Mouse (Mus musculus): ENCODE results near the gene Stard3nl.
"Not testable (repeated sequence)": the region's sequence is repeated elsewhere in the genome, so short reads cannot be mapped to it uniquely, and the experiment has no call there.

The Stard3nl gene

DNA sequence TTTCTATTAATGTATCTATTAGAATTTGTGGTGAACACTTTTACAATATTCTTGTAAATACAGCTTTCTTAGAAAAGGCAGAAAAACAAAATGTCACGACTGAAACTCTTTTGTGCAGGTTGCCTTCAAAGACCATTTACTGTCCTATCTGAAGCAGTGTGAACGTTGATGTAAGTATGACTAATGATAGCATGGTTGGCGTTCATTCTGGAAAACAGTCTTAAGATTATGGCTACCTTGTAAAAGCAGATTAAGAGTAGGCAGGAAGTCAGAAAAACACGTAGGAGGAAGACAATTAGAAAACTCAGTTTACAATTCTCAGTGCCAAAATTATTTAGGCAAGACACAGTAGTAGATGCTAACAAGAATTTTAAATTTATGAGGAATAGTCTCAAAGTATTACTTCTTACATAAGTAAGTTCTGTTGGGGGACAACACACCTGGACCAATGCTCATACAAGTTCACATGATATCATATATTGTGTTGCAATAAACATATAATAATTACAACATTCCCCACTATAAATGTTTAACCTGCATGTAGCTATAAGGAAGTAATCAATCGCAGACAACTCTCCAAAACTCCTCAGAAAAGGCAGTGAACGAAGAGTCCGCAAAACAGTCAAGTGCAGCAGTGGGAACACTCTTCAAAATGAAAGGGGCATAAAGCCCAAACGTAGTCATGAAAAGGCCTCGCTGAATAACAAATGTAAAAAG lies 14.3 kb downstream of the Stard3nl start:
- DNase-seq (ENCODE audit: low spot score): no peak

DNA sequence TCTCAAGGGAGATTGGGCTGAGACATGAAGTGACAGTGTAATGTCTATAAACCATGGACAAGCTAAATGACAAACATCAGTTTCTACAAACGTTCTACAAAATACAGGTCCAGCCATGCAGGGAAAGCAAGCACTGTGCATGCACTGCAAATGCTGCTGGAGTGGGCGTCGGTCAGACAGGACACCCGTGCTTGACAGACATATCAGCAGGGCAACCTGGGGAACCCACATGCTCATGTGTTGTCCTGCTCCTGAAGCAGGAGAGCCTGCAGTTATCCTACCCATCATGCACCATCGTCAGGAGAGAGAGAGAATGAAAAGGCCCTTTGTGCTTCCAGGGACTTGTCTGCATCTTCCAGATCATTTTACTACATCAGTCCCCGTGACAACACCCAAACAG lies 16.3 kb downstream of the Stard3nl start:
- no peak for DNase-seq (ENCODE audit: low spot score)

DNA sequence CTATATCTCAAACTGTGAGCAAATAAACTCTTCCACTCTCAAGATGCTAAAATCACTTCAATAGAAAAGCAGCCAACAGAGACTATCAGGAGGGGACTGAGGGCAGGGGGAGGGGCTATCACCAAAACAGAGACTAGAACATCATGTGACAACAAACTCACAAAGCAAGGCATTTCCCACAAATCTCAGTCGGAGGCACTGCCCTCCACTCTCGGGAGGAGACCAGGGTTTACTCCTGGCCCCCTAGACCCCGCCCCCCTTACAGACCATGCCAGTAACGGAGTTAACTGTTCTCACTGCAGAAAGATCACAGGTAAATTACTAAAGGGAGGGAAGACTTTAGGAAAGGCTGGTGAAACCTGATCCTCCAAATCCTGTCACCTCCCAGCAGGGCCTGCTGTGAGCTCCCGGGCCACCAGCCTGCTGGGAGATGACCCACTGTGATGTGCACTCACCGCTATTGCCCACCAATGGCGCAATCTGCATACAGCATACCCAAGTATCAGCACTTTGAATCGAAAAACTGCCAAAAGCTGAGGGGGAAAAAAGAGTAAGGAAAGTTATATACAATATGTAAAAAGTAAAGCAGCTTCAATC lies 23.4 kb downstream of the Stard3nl start:
- no peak for DNase-seq (ENCODE audit: low spot score)

DNA sequence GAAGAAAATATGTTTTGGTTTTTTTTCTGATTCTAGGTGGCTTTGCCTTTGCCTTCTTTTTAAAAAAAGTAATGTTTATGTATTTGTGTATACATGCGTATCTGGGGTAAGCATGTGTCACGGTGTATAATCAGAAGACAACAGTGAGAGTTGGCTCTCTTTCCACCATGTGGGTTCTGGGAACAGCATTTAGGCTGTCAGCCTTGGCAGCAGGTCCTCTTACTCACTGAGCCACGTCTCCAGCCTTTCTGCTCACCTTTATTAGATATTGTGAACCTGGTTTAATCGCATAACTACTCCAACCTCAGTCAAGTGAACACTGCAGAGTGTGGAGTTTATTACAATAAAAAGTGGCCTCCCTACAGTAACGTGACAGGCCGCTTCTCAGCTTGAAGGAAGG lies 26.8 kb downstream of the Stard3nl start:
- no peak for DNase-seq (ENCODE audit: low spot score)

DNA sequence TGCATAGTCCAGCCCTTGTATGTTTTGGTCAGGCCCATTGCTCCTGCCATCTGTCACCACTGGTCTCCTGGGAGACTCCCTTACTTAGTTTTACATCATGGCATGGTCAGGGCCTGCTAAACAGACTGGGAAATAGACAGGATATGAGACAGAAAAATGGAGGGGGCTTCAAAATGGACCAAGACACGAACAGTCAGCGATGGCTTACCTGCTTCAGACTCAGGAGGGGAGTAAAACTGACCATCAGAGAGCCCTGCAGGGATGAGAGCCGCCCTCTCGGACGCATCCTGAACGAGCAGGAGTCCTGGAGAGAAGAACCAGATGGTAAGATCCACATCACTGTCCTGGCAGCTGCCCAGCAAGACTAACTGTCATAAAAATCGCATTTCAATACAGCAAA lies 28.1 kb downstream of the Stard3nl start:
- no peak for DNase-seq (ENCODE audit: low spot score)

DNA sequence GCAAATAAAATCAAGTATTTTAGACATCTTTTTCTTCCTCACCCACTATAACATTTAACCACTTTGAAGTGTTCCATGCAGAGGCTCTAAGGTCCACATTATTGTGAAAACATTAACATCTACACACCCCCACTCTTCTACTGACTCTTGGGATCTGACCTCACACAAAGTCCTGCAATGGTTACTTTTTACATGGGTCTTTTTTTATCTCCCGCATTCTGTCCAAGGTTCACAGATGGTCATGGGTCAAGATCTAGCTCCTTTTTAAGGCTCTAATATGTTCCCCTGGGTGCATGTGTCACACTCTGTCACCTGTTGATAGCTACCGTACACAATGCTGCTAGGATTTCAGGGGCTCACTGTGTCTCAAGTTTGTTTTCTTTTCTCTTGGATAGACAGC lies 28.7 kb downstream of the Stard3nl start:
- no peak for DNase-seq (ENCODE audit: low spot score)

DNA sequence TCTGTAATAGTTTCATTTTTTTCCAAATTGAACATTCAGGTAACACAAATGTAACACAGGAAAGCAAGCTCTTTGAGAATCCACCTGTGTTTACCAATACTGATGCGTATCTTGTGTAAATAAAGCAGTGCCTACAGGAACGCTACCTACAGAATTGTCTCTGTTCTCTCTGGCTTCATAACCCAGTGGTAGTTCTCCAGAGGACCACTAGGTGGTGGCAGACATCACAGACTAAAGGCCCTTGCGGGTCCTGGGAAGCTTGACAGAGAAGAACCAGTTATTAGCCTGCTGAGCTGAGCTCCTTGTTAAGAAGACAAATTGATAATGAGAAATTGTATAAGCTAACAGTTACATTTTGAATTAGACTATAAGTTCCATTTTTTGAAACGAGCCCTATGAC lies 30.0 kb downstream of the Stard3nl start:
- DNase-seq (ENCODE audit: low spot score): peak; percentile 78

DNA sequence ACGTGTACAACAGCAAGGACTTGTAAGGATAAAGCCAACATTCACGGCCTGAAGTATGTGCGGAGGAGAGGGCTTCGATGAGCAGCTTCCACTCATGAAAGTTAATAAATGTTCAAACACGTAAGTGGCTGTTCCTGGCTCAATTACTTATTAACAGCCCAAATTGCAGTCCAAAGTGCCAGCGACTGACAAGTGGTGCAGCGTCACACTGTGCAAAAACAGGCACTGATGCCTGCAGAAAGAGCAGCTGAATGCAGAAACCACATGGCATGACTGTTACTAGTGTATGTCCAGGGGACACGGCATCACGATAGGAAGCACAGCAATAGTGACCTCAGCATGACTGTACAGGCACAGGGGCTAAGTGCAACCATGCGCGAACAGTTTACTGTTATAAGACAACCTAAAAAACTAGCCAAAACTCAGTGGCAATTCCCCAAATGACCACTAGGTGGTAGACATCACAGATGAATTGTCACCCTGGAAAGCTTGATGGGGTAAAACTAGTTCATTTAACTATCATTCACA lies 31.3 kb downstream of the Stard3nl start:
- DNase-seq (ENCODE audit: low spot score): peak; percentile 73

DNA sequence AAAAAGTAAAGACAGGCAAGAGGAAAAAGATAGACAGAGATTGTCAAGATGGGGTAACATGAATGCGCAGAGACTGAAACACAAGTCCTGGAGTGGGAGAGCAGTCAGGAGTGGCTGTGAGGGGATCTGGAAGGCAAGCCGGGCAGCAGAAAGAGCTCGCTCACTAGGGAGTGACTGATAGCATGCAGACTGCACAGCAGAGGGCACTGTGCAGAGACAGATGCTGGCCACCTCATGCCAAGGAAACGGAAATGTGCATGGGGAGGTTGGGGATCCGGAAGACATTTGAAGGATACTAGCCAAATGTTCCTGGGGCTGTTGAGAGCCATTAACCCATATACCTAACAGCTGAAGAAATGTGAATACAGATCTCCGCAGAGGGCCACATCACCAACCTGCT lies 33.2 kb downstream of the Stard3nl start:
- peak; percentile 3 for DNase-seq (ENCODE audit: low spot score)

DNA sequence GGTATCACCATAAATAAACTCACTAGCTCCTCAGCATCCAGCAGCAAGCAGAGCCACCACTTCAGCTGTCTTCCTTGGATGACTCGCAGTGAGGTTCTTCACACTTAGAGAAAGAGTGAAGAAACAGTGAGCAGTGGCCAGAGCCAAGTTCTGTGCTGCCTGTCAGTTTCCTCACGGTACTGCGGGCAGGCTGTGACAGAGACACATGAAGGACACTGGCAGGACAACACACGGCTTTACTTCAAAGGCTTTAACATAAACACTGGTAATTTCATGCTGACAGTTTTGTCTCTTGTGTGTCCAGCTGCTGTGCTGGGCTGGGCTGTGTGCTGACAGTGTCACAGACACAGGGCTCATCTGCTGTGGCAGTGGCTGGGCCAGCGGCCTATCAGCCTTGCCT lies 37.6 kb downstream of the Stard3nl start:
- DNase-seq (ENCODE audit: low spot score): no peak

DNA sequence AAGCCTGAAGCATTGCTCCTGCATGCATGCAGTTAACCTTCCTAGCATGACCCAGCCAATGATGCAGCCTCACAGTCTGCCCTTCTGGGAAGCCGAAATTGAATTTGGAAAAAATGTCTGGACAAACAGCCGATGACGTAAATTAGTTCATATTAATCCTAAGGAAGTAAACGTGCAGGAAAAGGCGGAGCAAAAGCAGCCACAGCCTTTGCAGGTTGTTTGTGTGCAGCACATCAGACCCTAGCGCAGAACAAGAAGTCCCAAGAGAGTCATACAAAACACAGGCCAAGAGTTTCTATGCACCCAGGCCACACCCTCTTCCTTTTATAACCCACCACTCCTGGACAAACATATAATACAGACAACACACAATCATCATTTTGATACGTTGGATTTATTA lies 38.3 kb downstream of the Stard3nl start:
- no peak for DNase-seq (ENCODE audit: low spot score)

DNA sequence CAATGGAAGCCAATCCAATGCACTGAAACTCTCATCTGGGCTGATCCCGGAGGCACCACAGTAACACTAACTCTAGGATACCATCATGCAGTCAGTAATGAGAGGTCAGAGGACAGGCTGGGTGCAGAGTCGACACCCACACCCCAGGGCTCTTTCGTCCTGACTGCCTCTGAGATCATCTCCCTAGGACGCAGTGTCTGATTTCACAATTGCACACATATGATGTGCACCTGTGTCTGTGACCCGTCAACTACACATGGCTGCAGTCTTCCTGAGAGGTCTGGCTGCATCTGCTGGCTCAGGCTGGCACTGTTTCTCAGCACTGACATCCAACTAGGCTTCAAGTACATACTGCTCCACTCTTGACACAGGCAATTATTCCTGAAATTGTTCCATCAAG lies 38.9 kb downstream of the Stard3nl start:
- DNase-seq (ENCODE audit: low spot score): no peak

DNA sequence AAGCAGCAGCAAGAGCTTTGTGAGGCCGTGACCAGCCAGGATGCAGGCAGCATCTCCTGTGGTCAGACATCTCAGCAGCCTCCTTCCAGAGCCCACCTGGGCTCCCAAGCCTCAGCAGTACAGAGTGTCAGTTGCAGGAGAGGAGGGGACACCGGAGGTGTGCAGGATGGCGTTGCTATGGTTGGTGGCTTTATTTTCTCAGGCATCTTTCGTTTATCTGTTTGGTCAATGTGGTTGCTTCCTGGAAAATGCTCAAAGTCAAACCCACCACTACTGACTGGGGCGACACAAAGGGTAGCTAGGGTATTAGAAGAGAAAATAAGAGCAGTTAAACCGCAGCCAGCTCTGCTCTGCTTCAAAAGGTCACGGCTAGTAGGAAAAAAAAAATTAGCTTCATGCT lies 39.5 kb downstream of the Stard3nl start:
- no peak for DNase-seq (ENCODE audit: low spot score)

DNA sequence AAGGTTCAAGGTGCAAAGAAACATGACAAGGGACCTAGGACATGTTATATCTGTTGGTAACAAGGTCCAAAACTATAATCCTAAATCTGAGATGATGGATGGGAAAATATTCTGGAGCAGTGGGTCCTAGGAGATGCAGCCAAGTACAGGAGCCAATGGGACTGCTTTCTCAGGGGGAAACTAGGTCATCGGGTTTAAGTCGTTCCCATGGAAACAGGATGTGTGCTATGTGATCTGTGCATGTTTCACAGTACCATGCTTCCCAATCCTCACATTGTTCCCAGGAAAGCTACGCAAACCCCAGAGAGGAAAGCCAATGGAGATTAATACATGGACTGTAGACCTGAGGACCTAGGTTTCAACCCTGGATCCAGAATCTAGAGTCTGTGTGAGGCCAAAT lies 42.8 kb downstream of the Stard3nl start:
- no peak for DNase-seq (ENCODE audit: low spot score)

DNA sequence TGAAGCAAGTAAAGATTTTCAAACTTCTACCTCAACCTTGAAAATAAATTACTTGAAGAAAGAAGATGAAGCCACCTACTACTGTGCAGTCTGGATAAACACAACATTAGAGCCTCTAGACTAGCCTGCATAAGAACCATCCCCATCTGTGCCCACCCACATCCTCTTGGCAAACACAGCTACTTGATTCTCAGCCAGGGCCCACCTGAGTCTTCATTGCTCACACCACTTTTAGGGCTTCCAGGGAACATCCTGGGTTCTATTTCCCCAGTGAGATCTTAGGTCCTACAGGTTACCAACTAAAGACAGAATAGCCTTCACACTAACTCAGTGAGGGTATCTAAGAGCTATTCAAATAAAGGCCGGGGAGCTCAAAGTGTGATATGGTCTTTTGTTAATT lies 55.2 kb downstream of the Stard3nl start:
- DNase-seq (ENCODE audit: low spot score): not testable (repeated sequence)

DNA sequence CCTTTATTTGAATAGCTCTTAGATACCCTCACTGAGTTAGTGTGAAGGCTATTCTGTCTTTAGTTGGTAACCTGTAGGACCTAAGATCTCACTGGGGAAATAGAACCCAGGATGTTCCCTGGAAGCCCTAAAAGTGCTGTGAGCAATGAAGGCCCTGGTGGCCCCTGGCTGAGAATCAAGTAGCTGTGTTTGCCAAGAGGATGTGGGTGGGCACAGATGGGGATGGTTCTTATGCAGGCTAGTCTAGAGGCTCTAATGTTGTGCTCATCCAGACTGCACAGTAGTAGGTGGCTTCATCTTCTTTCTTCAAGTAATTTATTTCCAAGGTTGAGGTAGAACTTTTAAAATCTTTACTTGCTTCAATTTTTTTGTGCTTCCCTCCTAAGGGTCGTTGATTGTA lies 59.3 kb downstream of the Stard3nl start:
- DNase-seq (ENCODE audit: low spot score): not testable (repeated sequence)

Measured in adipocyte (in vitro differentiated cells).